In the genomic region with DNA sequence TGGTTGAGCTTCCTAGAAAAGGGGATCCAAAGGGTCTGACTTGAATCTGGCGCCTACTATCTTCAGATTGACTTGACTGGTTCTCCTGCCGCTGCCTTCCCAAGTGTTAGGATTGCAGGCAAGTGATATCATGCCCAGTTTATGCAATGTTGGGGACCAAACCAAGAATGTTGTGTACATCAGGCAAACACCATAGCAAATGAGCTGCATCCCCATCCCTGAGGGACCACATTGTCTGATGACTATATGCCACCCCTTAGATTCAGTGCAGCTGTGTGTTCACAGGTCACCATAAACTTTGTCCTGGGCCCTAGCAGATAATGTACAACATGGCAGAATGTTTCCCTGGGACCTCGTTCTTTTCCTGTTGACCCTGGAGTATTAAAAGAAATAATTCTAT, we compare ENCODE assay signal across 15 mouse cellular contexts. TPM values are rescaled to one million over a fixed set of nuclear protein-coding genes. Genes with fewer than 3 reads are reported as not detected.
DNase-seq lines count a peak whose midpoint lies in the region; ATAC-seq lines count a peak whose summit lies in the region.
"Had no signal": no experiment of that assay in that cellular context is flagged by ENCODE, and none has a peak within 500 bp of the region (broad histone marks: within the 10 kb centered on the region; RNA-seq: fewer than 3 reads in every experiment).

No protein-coding gene starts in this region.

- H3K27ac ChIP-seq in neural tube, embryonic 11.5 days (ENCODE audit: low read depth, low read length), result no peak overlapping the region
- peak overlapping the region; percentile 22; the same call in 1 of the 2 replicates for H3K27ac ChIP-seq in forebrain, embryonic 14.5 days (ENCODE audit: low read depth, low read length)
- 0 out of 2 replicates have a peak overlapping the region, but pooled peaks have one; percentile 10 for H3K27ac ChIP-seq in limb, embryonic 13.5 days
- H3K27ac ChIP-seq in neural tube, embryonic 13.5 days (replicated peaks), result peak overlapping the region; percentile 15; the same call in 1 of the 2 replicates
- H3K27ac ChIP-seq: heart, embryonic 15.5 days; layer of hippocampus, adult 2 months; lung, embryonic 15.5 days had no signal

- no peak overlapping the region for H3K4me3 ChIP-seq in neural tube, embryonic 11.5 days (ENCODE audit: low read depth, low read length)
- H3K4me3 ChIP-seq in forebrain, embryonic 14.5 days (ENCODE audit: low read depth, low read length), result no peak overlapping the region
- H3K4me3 ChIP-seq in limb, embryonic 13.5 days, result no peak overlapping the region
- H3K4me3 ChIP-seq in neural tube, embryonic 13.5 days, result no peak overlapping the region
- H3K4me3 ChIP-seq: heart, embryonic 15.5 days; layer of hippocampus, adult 2 months; lung, embryonic 15.5 days; myocyte had no signal

- H3K36me3 ChIP-seq in neural tube, embryonic 11.5 days (ENCODE audit: control insufficient read depth, insufficient read depth, low read length), result peaks cover 2% of the 10 kb centered on the region; the same call in 1 of the 2 replicates
- peaks cover 43% of the 10 kb centered on the region for H3K36me3 ChIP-seq in forebrain, embryonic 14.5 days (ENCODE audit: control insufficient read depth, insufficient read depth, low read length)
- H3K36me3 ChIP-seq in limb, embryonic 13.5 days, result peaks cover 27% of the 10 kb centered on the region
- peaks cover 26% of the 10 kb centered on the region for H3K36me3 ChIP-seq in neural tube, embryonic 13.5 days
- H3K36me3 ChIP-seq: heart, embryonic 15.5 days; lung, embryonic 15.5 days had no signal

- 0 out of 2 replicates have a peak, but pooled peaks have one; percentile 32 for ATAC-seq in neural tube, embryonic 11.5 days (ENCODE audit: insufficient read depth, low FRiP score, low TSS enrichment)
- peak; percentile 19 for ATAC-seq in forebrain, embryonic 14.5 days
- no peak for ATAC-seq in limb, embryonic 13.5 days (ENCODE audit: low FRiP score, low read depth)
- no peak for ATAC-seq in neural tube, embryonic 13.5 days (ENCODE audit: low read depth)

- DNase-seq in neural tube, embryonic 11.5 days (ENCODE audit: low spot score), result no peak
- DNase-seq in neural tube, embryonic 10.5 days (ENCODE audit: extremely low spot score, low spot score), result no peak
- DNase-seq in forebrain, embryonic 14.5 days (ENCODE audit: low spot score), result peak; percentile 43
- no peak for DNase-seq in kidney, postnatal 4 days
- DNase-seq in layer of hippocampus, adult 9-10 months (ENCODE audit: low spot score), result no peak
- DNase-seq: adrenal gland, postnatal 10 days; cerebellum, adult 2 months; heart, adult 18-20 months had no signal

- 87% methylated on average over 3 of the region's 3 CpGs for WGBS in neural tube, embryonic 11.5 days
- WGBS in forebrain, embryonic 14.5 days, result 90% methylated on average over 3 of the region's 3 CpGs
- WGBS in limb, embryonic 13.5 days, result 86% methylated on average over 3 of the region's 3 CpGs
- 75% methylated on average over 3 of the region's 3 CpGs for WGBS in neural tube, embryonic 13.5 days

- peaks cover 6% of the 10 kb centered on the region; the same call in 1 of the 2 replicates for H3K4me1 ChIP-seq in neural tube, embryonic 11.5 days (ENCODE audit: control insufficient read depth, insufficient read depth, low read length)
- peaks cover 11% of the 10 kb centered on the region; the same call in 1 of the 2 replicates for H3K4me1 ChIP-seq in forebrain, embryonic 14.5 days (ENCODE audit: control insufficient read depth, insufficient read depth, low read length)
- H3K4me1 ChIP-seq in limb, embryonic 13.5 days, result peaks cover 20% of the 10 kb centered on the region
- H3K4me1 ChIP-seq in neural tube, embryonic 13.5 days (replicated peaks), result peaks cover 40% of the 10 kb centered on the region

- H3K9me3 ChIP-seq in neural tube, embryonic 11.5 days (ENCODE audit: control insufficient read depth, low read length), result no peaks in the 10 kb centered on the region
- H3K9me3 ChIP-seq in forebrain, embryonic 14.5 days (replicated peaks; ENCODE audit: control insufficient read depth, low read length), result no peaks in the 10 kb centered on the region
- H3K9me3 ChIP-seq in limb, embryonic 13.5 days, result no peaks in the 10 kb centered on the region
- H3K9me3 ChIP-seq in neural tube, embryonic 13.5 days, result no peaks in the 10 kb centered on the region
- H3K9me3 ChIP-seq: heart, embryonic 15.5 days; lung, embryonic 15.5 days had no signal

- no peaks in the 10 kb centered on the region for H3K27me3 ChIP-seq in neural tube, embryonic 11.5 days (ENCODE audit: control insufficient read depth, insufficient read depth, low read length)
- H3K27me3 ChIP-seq in forebrain, embryonic 14.5 days (replicated peaks; ENCODE audit: control insufficient read depth, insufficient read depth, low read length), result no peaks in the 10 kb centered on the region
- no peaks in the 10 kb centered on the region for H3K27me3 ChIP-seq in limb, embryonic 13.5 days
- no peaks in the 10 kb centered on the region for H3K27me3 ChIP-seq in neural tube, embryonic 13.5 days
- H3K27me3 ChIP-seq: heart, embryonic 15.5 days; lung, embryonic 15.5 days had no signal

- no peak overlapping the region for H3K9ac ChIP-seq in neural tube, embryonic 11.5 days (ENCODE audit: low read length)
- no peak overlapping the region for H3K9ac ChIP-seq in forebrain, embryonic 14.5 days (ENCODE audit: low read length)
- H3K9ac ChIP-seq in limb, embryonic 13.5 days, result no peak overlapping the region
- no peak overlapping the region for H3K9ac ChIP-seq in neural tube, embryonic 13.5 days
- H3K9ac ChIP-seq: heart, embryonic 15.5 days; lung, embryonic 15.5 days had no signal

- H3K4me2 ChIP-seq in neural tube, embryonic 11.5 days (ENCODE audit: low read depth), result no peak overlapping the region
- H3K4me2 ChIP-seq in forebrain, embryonic 14.5 days (ENCODE audit: low read length), result 0 out of 2 replicates have a peak overlapping the region, but pooled peaks have one; percentile 6
- H3K4me2 ChIP-seq in limb, embryonic 13.5 days (replicated peaks), result no peak overlapping the region
- H3K4me2 ChIP-seq in neural tube, embryonic 13.5 days, result no peak overlapping the region
- H3K4me2 ChIP-seq: heart, embryonic 15.5 days; liver, embryonic 11.5 days; lung, embryonic 15.5 days had no signal

RNA-seq across cellular contexts. Expression of a gene that starts 8.8 kb away (rescaled TPM):
- 589 and 601 TPM in 2 replicates for polyA plus RNA-seq in neural tube, embryonic 11.5 days (2014; fragmentation: Nextera tagmentation; extraction: Ambion mirVana)
- 948 and 1,039 TPM in 2 replicates for polyA plus RNA-seq in forebrain, embryonic 14.5 days (2014; fragmentation: Nextera tagmentation; extraction: Ambion mirVana)
- 213 and 220 TPM in 2 replicates for polyA plus RNA-seq in limb, embryonic 13.5 days (2015; fragmentation: Nextera tagmentation; extraction: Ambion mirVana)
- 512 and 534 TPM in 2 replicates for polyA plus RNA-seq in neural tube, embryonic 13.5 days (2015; fragmentation: Nextera tagmentation; extraction: Ambion mirVana)

Comparison
In these comparisons a context has a peak if more than half of its experiments do, and no peak if none do; other contexts are left out.
1. ATAC-seq: peak in neural tube, embryonic 11.5 days (single experiment) and forebrain, embryonic 14.5 days (single experiment); none in limb, embryonic 13.5 days (single experiment) and neural tube, embryonic 13.5 days (single experiment).